Mouse (Mus musculus) ES-E14 (cell line): ENCODE results near the gene Trem3.

Experiments used
- CHD2 ChIP-seq: IDR thresholded peaks from 2 replicates; pipeline ENCODE4 v1.6.1; 2014; ENCODE audit warnings: mild to moderate bottlenecking, low read depth, low read length, inconsistent platforms
- ZC3H11A ChIP-seq: IDR thresholded peaks from 2 replicates; pipeline ENCODE4 v1.6.1; 2012; ENCODE audit warnings: low read depth, mild to moderate bottlenecking, inconsistent platforms, low read length, borderline replicate concordance
- ZNF384 ChIP-seq: IDR thresholded peaks from 2 replicates; pipeline ENCODE4 v1.6.1; 2012; ENCODE audit warnings: low read depth, low read length, inconsistent platforms

DNA sequence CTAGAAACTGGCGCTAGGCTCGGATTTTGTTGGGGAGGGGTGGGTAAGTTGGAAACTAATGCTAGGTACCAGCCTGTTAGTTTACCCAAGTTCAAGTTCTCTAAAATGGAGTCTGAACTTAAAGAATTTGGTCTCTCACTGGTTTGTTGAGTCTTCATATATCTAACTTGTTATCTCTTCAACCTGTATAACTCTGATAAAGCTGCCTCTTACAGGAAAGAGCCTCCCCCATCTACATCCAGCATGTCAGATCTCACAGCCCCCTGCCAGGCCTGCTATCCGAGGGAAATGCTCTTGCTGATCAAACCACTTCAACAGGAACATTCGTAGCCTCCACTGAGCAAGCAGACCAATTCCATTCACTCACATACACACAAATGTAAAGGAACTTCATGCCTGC is 31.4 kb downstream of the Trem3 start:
- TF ChIP-seq CHD2 = no peak
- no peak for TF ChIP-seq ZNF384
- TF ChIP-seq ZC3H11A = no peak
